ENCODE assay signal across 8 mouse cellular contexts in the genomic region with DNA sequence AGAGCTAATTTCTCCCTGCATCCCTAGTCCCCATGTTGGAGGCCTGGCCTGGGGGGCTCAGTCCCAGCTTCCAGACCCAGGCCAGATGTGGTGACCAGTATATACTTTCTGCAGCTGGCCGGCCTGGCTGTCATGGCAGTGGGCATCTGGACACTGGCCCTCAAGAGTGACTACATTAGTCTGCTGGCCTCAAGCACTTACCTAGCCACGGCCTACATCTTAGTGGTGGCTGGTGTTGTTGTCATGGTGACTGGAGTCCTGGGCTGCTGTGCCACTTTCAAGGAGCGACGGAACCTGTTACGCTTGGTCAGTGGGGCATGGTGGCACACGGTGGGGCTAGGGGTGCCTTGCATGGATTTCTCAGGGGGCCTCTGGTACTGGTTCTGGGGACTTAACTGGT. TPM values are rescaled to one million over a fixed set of nuclear protein-coding genes. Genes with fewer than 3 reads are reported as not detected.
A peak's percentile ranks its signal among the peaks of the same experiment; 100 is the strongest.
DNase-seq lines count a peak whose midpoint lies in the region; ATAC-seq and TF ChIP-seq lines count a peak whose summit lies in the region.

No protein-coding gene starts in this region.

- no peaks in the 10 kb centered on the region for H3K27me3 ChIP-seq in liver, adult 2 months (ENCODE audit: control insufficient read depth, insufficient read depth, low read length)
- peaks cover 18% of the 10 kb centered on the region for H3K27me3 ChIP-seq in embryonic facial prominence, embryonic 15.5 days
- no peaks in the 10 kb centered on the region for H3K27me3 ChIP-seq in kidney, postnatal 0 days (ENCODE audit: insufficient read depth, low read length)
- peaks cover 27% of the 10 kb centered on the region for H3K27me3 ChIP-seq in neural tube, embryonic 13.5 days

- H3K4me3 ChIP-seq in liver, adult 2 months (ENCODE audit: insufficient read depth, low read depth, low read length), result no peak overlapping the region
- peak overlapping the region; percentile 79 for H3K4me3 ChIP-seq in embryonic facial prominence, embryonic 15.5 days (replicated peaks)
- H3K4me3 ChIP-seq in kidney, postnatal 0 days (replicated peaks; ENCODE audit: low read depth, low read length), result peak overlapping the region; percentile 66; the same call in 1 of the 2 replicates
- H3K4me3 ChIP-seq in neural tube, embryonic 13.5 days, result peak overlapping the region; percentile 61

- TF ChIP-seq POLR2A in liver, adult 2 months (IDR thresholded peaks at IDR 0.05; ENCODE audit: extremely low read depth, insufficient read depth, low read length), result no peak

- 92% methylated on average over 6 of the region's 6 CpGs for WGBS in liver, adult 2 months
- 83% methylated on average over 6 of the region's 6 CpGs for WGBS in embryonic facial prominence, embryonic 15.5 days
- 45% methylated on average over 6 of the region's 6 CpGs for WGBS in kidney, postnatal 0 days
- 79% methylated on average over 6 of the region's 6 CpGs for WGBS in neural tube, embryonic 13.5 days

- no peak for ATAC-seq in embryonic facial prominence, embryonic 15.5 days (ENCODE audit: insufficient number of reproducible peaks, low FRiP score, low TSS enrichment, low read depth)
- no peak for ATAC-seq in kidney, postnatal 0 days (replicated peaks; ENCODE audit: low FRiP score, low read depth)
- ATAC-seq in neural tube, embryonic 13.5 days (ENCODE audit: low read depth), result no peak

- peak overlapping the region; percentile 7; the same call in 1 of the 2 replicates for H3K27ac ChIP-seq in liver, adult 2 months (replicated peaks; ENCODE audit: insufficient read depth, low read depth, low read length)
- 0 out of 2 replicates have a peak overlapping the region, but pooled peaks have one; percentile 92 for H3K27ac ChIP-seq in embryonic facial prominence, embryonic 15.5 days (replicated peaks)
- peak overlapping the region; percentile 96 for H3K27ac ChIP-seq in kidney, postnatal 0 days
- peak overlapping the region; percentile 94 for H3K27ac ChIP-seq in neural tube, embryonic 13.5 days (replicated peaks)

- peaks cover 25% of the 10 kb centered on the region for H3K4me1 ChIP-seq in liver, adult 2 months (ENCODE audit: control insufficient read depth, insufficient read depth, low read length)
- H3K4me1 ChIP-seq in embryonic facial prominence, embryonic 15.5 days, result peaks cover 67% of the 10 kb centered on the region
- H3K4me1 ChIP-seq in kidney, postnatal 0 days (replicated peaks; ENCODE audit: insufficient read depth, low read length), result peaks cover 51% of the 10 kb centered on the region
- peaks cover 67% of the 10 kb centered on the region for H3K4me1 ChIP-seq in neural tube, embryonic 13.5 days (replicated peaks)

- H3K9me3 ChIP-seq in embryonic facial prominence, embryonic 15.5 days (replicated peaks), result no peaks in the 10 kb centered on the region
- no peaks in the 10 kb centered on the region for H3K9me3 ChIP-seq in kidney, postnatal 0 days (replicated peaks; ENCODE audit: low read length)
- H3K9me3 ChIP-seq in neural tube, embryonic 13.5 days, result no peaks in the 10 kb centered on the region

- DNase-seq in liver, adult 2 months (ENCODE audit: extremely low read depth, low read depth, low spot score), result no peak
- no peak for DNase-seq in liver
- no peak for DNase-seq in kidney, postnatal 0 days (ENCODE audit: low spot score)
- DNase-seq in left cerebral cortex, adult 9 months (ENCODE audit: low spot score in 2 of 2), result no peak
- DNase-seq in embryo, embryonic 10 days (ENCODE audit: low spot score), result no peak
- DNase-seq in B cell, adult 2 months, result no peak

- peak overlapping the region; percentile 75 for H3K4me2 ChIP-seq in embryonic facial prominence, embryonic 15.5 days (replicated peaks)
- H3K4me2 ChIP-seq in kidney, postnatal 0 days (ENCODE audit: low read length), result peak overlapping the region; percentile 85
- peak overlapping the region; percentile 75 for H3K4me2 ChIP-seq in neural tube, embryonic 13.5 days

- H3K9ac ChIP-seq in liver, adult 2 months (ENCODE audit: low read depth, low read length), result no peak overlapping the region; the same call in 1 of the 2 replicates
- H3K9ac ChIP-seq in embryonic facial prominence, embryonic 15.5 days, result peak overlapping the region; percentile 21
- H3K9ac ChIP-seq in kidney, postnatal 0 days (ENCODE audit: low read depth, low read length), result peak overlapping the region; percentile 80
- peak overlapping the region; percentile 81 for H3K9ac ChIP-seq in neural tube, embryonic 13.5 days

- H3K36me3 ChIP-seq in liver, adult 2 months (ENCODE audit: control insufficient read depth, insufficient read depth, low read length), result peaks cover 8% of the 10 kb centered on the region; the same call in 1 of the 2 replicates
- H3K36me3 ChIP-seq in embryonic facial prominence, embryonic 15.5 days, result peaks cover 33% of the 10 kb centered on the region
- peaks cover 23% of the 10 kb centered on the region for H3K36me3 ChIP-seq in kidney, postnatal 0 days (ENCODE audit: insufficient read depth, low read length)
- H3K36me3 ChIP-seq in neural tube, embryonic 13.5 days, result peaks cover 34% of the 10 kb centered on the region

- no peak for TF ChIP-seq CTCF in liver, adult 2 months (IDR thresholded peaks at IDR 0.05; ENCODE audit: low read depth, low read length)
- no peak for TF ChIP-seq CTCF in kidney, postnatal 0 days (IDR thresholded peaks at IDR 0.05; ENCODE audit: low read depth)

- peaks cover 10% of the 10 kb centered on the region; the same call in 1 of the 2 replicates for H3K79me2 ChIP-seq in liver, adult 2 months (ENCODE audit: control insufficient read depth, insufficient read depth, low read length)

RNA-seq across cellular contexts. Expression of a gene that starts 2.2 kb away (rescaled TPM):
- total RNA-seq in liver, adult 2 months (2014; rRNA removed), result 51.9 and 52.7 TPM in 2 replicates
- polyA plus RNA-seq in liver, adult 2 months (2012; rRNA removed), result 92.8 and 103 TPM in 2 replicates
- polyA plus RNA-seq in embryonic facial prominence, embryonic 15.5 days (2015; fragmentation: Nextera tagmentation; extraction: Ambion mirVana), result 23.9 and 26.5 TPM in 2 replicates
- polyA plus RNA-seq in kidney, postnatal 0 days (2015; fragmentation: Nextera tagmentation; extraction: Ambion mirVana), result 36.1 and 37.2 TPM in 2 replicates
- 19.1 and 22.7 TPM in 2 replicates for polyA plus RNA-seq in neural tube, embryonic 13.5 days (2015; fragmentation: Nextera tagmentation; extraction: Ambion mirVana)

RNA-seq across cellular contexts. Expression of a gene that starts 5.6 kb away (rescaled TPM):
- total RNA-seq in liver, adult 2 months (2014; rRNA removed), result 41.1 and 43.3 TPM in 2 replicates
- polyA plus RNA-seq in liver, adult 2 months (2012; rRNA removed), result 42.8 and 45.7 TPM in 2 replicates
- 63.9 and 66.4 TPM in 2 replicates for polyA plus RNA-seq in embryonic facial prominence, embryonic 15.5 days (2015; fragmentation: Nextera tagmentation; extraction: Ambion mirVana)
- 68.5 and 72.2 TPM in 2 replicates for polyA plus RNA-seq in kidney, postnatal 0 days (2015; fragmentation: Nextera tagmentation; extraction: Ambion mirVana)
- 79.3 and 85.0 TPM in 2 replicates for polyA plus RNA-seq in neural tube, embryonic 13.5 days (2015; fragmentation: Nextera tagmentation; extraction: Ambion mirVana)

RNA-seq across cellular contexts. Expression of a gene that starts 5.7 kb away (rescaled TPM):
- 66.9 and 67.1 TPM in 2 replicates for total RNA-seq in liver, adult 2 months (2014; rRNA removed)
- polyA plus RNA-seq in liver, adult 2 months (2012; rRNA removed), result 78.1 and 135 TPM in 2 replicates
- polyA plus RNA-seq in embryonic facial prominence, embryonic 15.5 days (2015; fragmentation: Nextera tagmentation; extraction: Ambion mirVana), result 60.8 and 67.9 TPM in 2 replicates
- polyA plus RNA-seq in kidney, postnatal 0 days (2015; fragmentation: Nextera tagmentation; extraction: Ambion mirVana), result 109 and 115 TPM in 2 replicates
- polyA plus RNA-seq in neural tube, embryonic 13.5 days (2015; fragmentation: Nextera tagmentation; extraction: Ambion mirVana), result 54.3 and 57.1 TPM in 2 replicates

RNA-seq across cellular contexts. Expression of a gene that starts 8.5 kb away (rescaled TPM):
- total RNA-seq in liver, adult 2 months (2014; rRNA removed), result 3.7 and 4.3 TPM in 2 replicates
- 4.7 and 8.7 TPM in 2 replicates for polyA plus RNA-seq in liver, adult 2 months (2012; rRNA removed)
- 21.6 and 26.9 TPM in 2 replicates for polyA plus RNA-seq in embryonic facial prominence, embryonic 15.5 days (2015; fragmentation: Nextera tagmentation; extraction: Ambion mirVana)
- 16.1 and 20.5 TPM in 2 replicates for polyA plus RNA-seq in kidney, postnatal 0 days (2015; fragmentation: Nextera tagmentation; extraction: Ambion mirVana)
- polyA plus RNA-seq in neural tube, embryonic 13.5 days (2015; fragmentation: Nextera tagmentation; extraction: Ambion mirVana), result 5.3 and 9.8 TPM in 2 replicates

RNA-seq across cellular contexts. Expression of a gene that starts 14.4 kb away (rescaled TPM):
- total RNA-seq in liver, adult 2 months (2014; rRNA removed), result 22.6 and 31.7 TPM in 2 replicates
- polyA plus RNA-seq in liver, adult 2 months (2012; rRNA removed), result 83.7 and 84.8 TPM in 2 replicates
- polyA plus RNA-seq in embryonic facial prominence, embryonic 15.5 days (2015; fragmentation: Nextera tagmentation; extraction: Ambion mirVana), result 22.2 and 27.9 TPM in 2 replicates
- polyA plus RNA-seq in kidney, postnatal 0 days (2015; fragmentation: Nextera tagmentation; extraction: Ambion mirVana), result 68.0 and 72.9 TPM in 2 replicates
- polyA plus RNA-seq in neural tube, embryonic 13.5 days (2015; fragmentation: Nextera tagmentation; extraction: Ambion mirVana), result 17.1 and 17.6 TPM in 2 replicates

Comparison
In these comparisons a context has a peak if more than half of its experiments do, and no peak if none do; other contexts are left out.
1. H3K27ac ChIP-seq: peak in every context shown above with its lines; median percentile 96 in kidney, postnatal 0 days; 94 in neural tube, embryonic 13.5 days; 92 in embryonic facial prominence, embryonic 15.5 days; 7 in liver, adult 2 months.